Mouse (Mus musculus): Measurements from ENCODE around the gene Pkd1l2. TPM values are rescaled to one million over a fixed set of nuclear protein-coding genes. Genes with fewer than 3 reads are reported as not detected.

The Pkd1l2 gene
- total RNA-seq (2014; rRNA removed) (under 0.01 and 0.42 TPM in 2 replicates), polyA plus RNA-seq (2015; fragmentation: Nextera tagmentation; extraction: Ambion mirVana) (0.16 and 0.17 TPM in 2 replicates)

GRCm38 (mm10) chr8:117082399-117082872, at the start of gene Pkd1l2:
TSS of gene Pkd1l2 (minus strand) at chr8:117082449.
- Histone ChIP-seq H3K4me1 (ENCODE audit: insufficient read depth, low read length) (no peaks in the 10 kb centered on the region), H3K9ac (replicated peaks; ENCODE audit: low read length, poor library complexity, severe bottlenecking) (no peak within 1 kb of the TSS), H3K9me3 (ENCODE audit: low read length) (no peaks in the 10 kb centered on the region), H3K36me3 (ENCODE audit: insufficient read depth, low read length) (no peaks in the 10 kb centered on the region), H3K4me3 (ENCODE audit: low read depth, low read length) (no peak within 1 kb of the TSS), H3K27me3 (ENCODE audit: insufficient read depth, low read length) (no peaks in the 10 kb centered on the region), H3K4me2 (ENCODE audit: low read depth, low read length, poor library complexity, severe bottlenecking) (no peak within 1 kb of the TSS), H3K27ac (ENCODE audit: low read depth, low read length) (no peak within 1 kb of the TSS)
- ATAC-seq (ENCODE audit: low FRiP score) (no peak), DNase-seq (ENCODE audit: low spot score) (no peak)
- 92% methylated on average over 8 of the region's 8 CpGs for WGBS
- no peak for TF ChIP-seq CTCF (IDR thresholded peaks at IDR 0.05)

GRCm38 (mm10) chr8:117127063-117127462, 44.8 kb upstream of the Pkd1l2 start:
- no peaks in the 10 kb centered on the region for H3K27me3 ChIP-seq (ENCODE audit: insufficient read depth, low read length)
- no peaks in the 10 kb centered on the region for H3K36me3 ChIP-seq (ENCODE audit: insufficient read depth, low read length)
- no peak overlapping the region for H3K4me3 ChIP-seq (ENCODE audit: low read depth, low read length)
- ATAC-seq (ENCODE audit: low FRiP score) (no peak), DNase-seq (ENCODE audit: low spot score) (no peak)
- no peak overlapping the region for H3K9ac ChIP-seq (replicated peaks; ENCODE audit: low read length, poor library complexity, severe bottlenecking)
- 85% methylated on average over 8 of the region's 8 CpGs for WGBS
- H3K27ac ChIP-seq (ENCODE audit: low read depth, low read length), result no peak overlapping the region
- TF ChIP-seq CTCF (IDR thresholded peaks at IDR 0.05), result 0 out of 2 replicates have a peak, but pooled peaks have one; percentile 11
- H3K9me3 ChIP-seq (ENCODE audit: low read length), result no peaks in the 10 kb centered on the region
- no peaks in the 10 kb centered on the region for H3K4me1 ChIP-seq (ENCODE audit: insufficient read depth, low read length)
- H3K4me2 ChIP-seq (ENCODE audit: low read depth, low read length, poor library complexity, severe bottlenecking), result no peak overlapping the region

GRCm38 (mm10) chr8:117126411-117126810, 44.2 kb upstream of the Pkd1l2 start:
- Histone ChIP-seq H3K9me3 (ENCODE audit: low read length) (no peaks in the 10 kb centered on the region), H3K9ac (replicated peaks; ENCODE audit: low read length, poor library complexity, severe bottlenecking) (no peak overlapping the region), H3K36me3 (ENCODE audit: insufficient read depth, low read length) (no peaks in the 10 kb centered on the region), H3K4me2 (ENCODE audit: low read depth, low read length, poor library complexity, severe bottlenecking) (no peak overlapping the region), H3K4me3 (ENCODE audit: low read depth, low read length) (no peak overlapping the region), H3K4me1 (ENCODE audit: insufficient read depth, low read length) (no peaks in the 10 kb centered on the region), H3K27ac (ENCODE audit: low read depth, low read length) (no peak overlapping the region), H3K27me3 (ENCODE audit: insufficient read depth, low read length) (no peaks in the 10 kb centered on the region)
- no peak for DNase-seq (ENCODE audit: low spot score)
- TF ChIP-seq CTCF (IDR thresholded peaks at IDR 0.05), result no peak
- WGBS, result 96% methylated on average over 3 of the region's 3 CpGs
- ATAC-seq (ENCODE audit: low FRiP score), result no peak

- H3K4me1 ChIP-seq (ENCODE audit: insufficient read depth, low read length), result no peaks in the 10 kb centered on the region
- ATAC-seq (ENCODE audit: low FRiP score) (no peak), DNase-seq (ENCODE audit: low spot score) (no peak)
- H3K4me3 ChIP-seq (ENCODE audit: low read depth, low read length), result no peak overlapping the region
- H3K27ac ChIP-seq (ENCODE audit: low read depth, low read length), result no peak overlapping the region
- H3K9me3 ChIP-seq (ENCODE audit: low read length), result no peaks in the 10 kb centered on the region
- H3K27me3 ChIP-seq (ENCODE audit: insufficient read depth, low read length), result no peaks in the 10 kb centered on the region
- TF ChIP-seq CTCF (IDR thresholded peaks at IDR 0.05), result no peak
- H3K9ac ChIP-seq (replicated peaks; ENCODE audit: low read length, poor library complexity, severe bottlenecking), result no peak overlapping the region
- no peak overlapping the region for H3K4me2 ChIP-seq (ENCODE audit: low read depth, low read length, poor library complexity, severe bottlenecking)
- WGBS, result 97% methylated on average over 3 of the region's 3 CpGs
- no peaks in the 10 kb centered on the region for H3K36me3 ChIP-seq (ENCODE audit: insufficient read depth, low read length)
Measured at GRCm38 (mm10) chr8:117125854-117126253, 43.6 kb upstream of the Pkd1l2 start.

GRCm38 (mm10) chr8:117123850-117124633, 41.8 kb upstream of the Pkd1l2 start:
- no peak for TF ChIP-seq CTCF (IDR thresholded peaks at IDR 0.05)
- Histone ChIP-seq H3K4me2 (ENCODE audit: low read depth, low read length, poor library complexity, severe bottlenecking) (no peak overlapping the region), H3K27ac (ENCODE audit: low read depth, low read length) (no peak overlapping the region), H3K4me3 (ENCODE audit: low read depth, low read length) (no peak overlapping the region), H3K36me3 (ENCODE audit: insufficient read depth, low read length) (no peaks in the 10 kb centered on the region), H3K4me1 (ENCODE audit: insufficient read depth, low read length) (no peaks in the 10 kb centered on the region), H3K9ac (replicated peaks; ENCODE audit: low read length, poor library complexity, severe bottlenecking) (no peak overlapping the region), H3K9me3 (ENCODE audit: low read length) (no peaks in the 10 kb centered on the region), H3K27me3 (ENCODE audit: insufficient read depth, low read length) (no peaks in the 10 kb centered on the region)
- 76% methylated on average over 13 of the region's 13 CpGs for WGBS
- ATAC-seq (ENCODE audit: low FRiP score) (no peak), DNase-seq (ENCODE audit: low spot score) (no peak)

- no peak overlapping the region for H3K4me2 ChIP-seq (ENCODE audit: low read depth, low read length, poor library complexity, severe bottlenecking)
- H3K27me3 ChIP-seq (ENCODE audit: insufficient read depth, low read length), result no peaks in the 10 kb centered on the region
- no peak overlapping the region for H3K9ac ChIP-seq (replicated peaks; ENCODE audit: low read length, poor library complexity, severe bottlenecking)
- TF ChIP-seq CTCF (IDR thresholded peaks at IDR 0.05), result no peak
- no peak overlapping the region for H3K4me3 ChIP-seq (ENCODE audit: low read depth, low read length)
- 73% methylated on average over 8 of the region's 8 CpGs for WGBS
- no peaks in the 10 kb centered on the region for H3K36me3 ChIP-seq (ENCODE audit: insufficient read depth, low read length)
- H3K27ac ChIP-seq (ENCODE audit: low read depth, low read length), result no peak overlapping the region
- DNase-seq (ENCODE audit: low spot score), result no peak
- H3K9me3 ChIP-seq (ENCODE audit: low read length), result no peaks in the 10 kb centered on the region
- H3K4me1 ChIP-seq (ENCODE audit: insufficient read depth, low read length), result no peaks in the 10 kb centered on the region
- no peak for ATAC-seq (ENCODE audit: low FRiP score)
Measured at GRCm38 (mm10) chr8:117121277-117121676, 39.0 kb upstream of the Pkd1l2 start.
